Mouse (Mus musculus) CH12.LX (cell line): ENCODE results near the gene Csnk2a1. TPM values are rescaled to one million over a fixed set of nuclear protein-coding genes. Genes with fewer than 3 reads are reported as not detected.

Source experiments
- DNase-seq: peaks from one replicate; pipeline ENCODE4 v3.0.0-alpha.2; 2013; ENCODE audit errors: extremely low read depth
- H3K27ac ChIP-seq: 2 replicates; pipeline ENCODE4 v1.5.1; 2012; ENCODE audit warnings: low read depth, mild to moderate bottlenecking, control low read depth, moderate library complexity; ENCODE audit not compliant: insufficient read depth
- H3K27me3 ChIP-seq: replicated peaks from 2 replicates; pipeline ENCODE3; 2012; ENCODE audit warnings: inconsistent platforms
- H3K36me3 ChIP-seq, 2 experiments: replicated peaks in 1 of 2; 2 replicates each; pipeline versions ENCODE3 to v1.6.1; 2012; ENCODE audit warnings: inconsistent platforms in 1 of 2, low read length in 1 of 2, mild to moderate bottlenecking in 1 of 2, mixed read lengths in 1 of 2, moderate library complexity in 1 of 2; ENCODE audit not compliant: control insufficient read depth in 1 of 2, insufficient read depth in 1 of 2
- H3K4me1 ChIP-seq, 2 experiments: 2 replicates each; pipeline ENCODE4 v1.6.1; 2012; ENCODE audit warnings: inconsistent platforms in 1 of 2, moderate library complexity in 1 of 2; ENCODE audit not compliant: insufficient read depth in 2 of 2, control insufficient read depth in 1 of 2
- H3K4me2 ChIP-seq: 2 replicates; pipeline ENCODE4 v1.6.1; 2012; ENCODE audit warnings: low read depth, mild to moderate bottlenecking, control low read depth; ENCODE audit not compliant: poor library complexity, insufficient read depth, severe bottlenecking
- H3K4me3 ChIP-seq, 3 experiments: fragments of 150-350 bp in 1 of 3; sonication (generic) in 1 of 3; replicated peaks in 1 of 3; 2 replicates each; pipeline versions ENCODE3 to v1.5.1; 2011 to 2012; ENCODE audit warnings: low read depth in 2 of 3, low read length in 2 of 3, mild to moderate bottlenecking in 2 of 3, moderate library complexity in 2 of 3, control low read depth in 1 of 3, improper control_type of control experiment in 1 of 3, inconsistent platforms in 1 of 3, mixed read lengths in 1 of 3; ENCODE audit not compliant: poor library complexity in 1 of 3
- H3K79me2 ChIP-seq: replicated peaks from 2 replicates; pipeline ENCODE4 v1.6.1; 2012; ENCODE audit warnings: mild to moderate bottlenecking, moderate library complexity; ENCODE audit not compliant: control insufficient read depth, poor library complexity, insufficient read depth, severe bottlenecking; ENCODE audit errors: extremely low read depth
- H3K9ac ChIP-seq: 2 replicates; pipeline ENCODE4 v1.6.1; 2012; ENCODE audit warnings: low read depth, mild to moderate bottlenecking, control low read depth, moderate library complexity; ENCODE audit not compliant: insufficient read depth
- H3K9me3 ChIP-seq: replicated peaks from 2 replicates; pipeline ENCODE3; 2012; ENCODE audit warnings: low read length, inconsistent platforms, mixed read lengths
- BHLHE40 ChIP-seq: IDR thresholded peaks from 2 replicates; pipeline ENCODE4 v1.6.1; 2011; ENCODE audit warnings: mild to moderate bottlenecking, low read depth, low read length, improper control_type of control experiment
- CHD1 ChIP-seq: IDR thresholded peaks from 2 replicates; pipeline ENCODE4 v1.6.1; 2012; ENCODE audit warnings: low read depth, low read length, improper control_type of control experiment, inconsistent platforms
- CTCF ChIP-seq, 2 experiments: IDR thresholded peaks in 1 of 2; conservative IDR thresholded peaks in 1 of 2; 2 replicates each; pipeline ENCODE4 v1.5.1; 2011 to 2012; ENCODE audit warnings: low read depth in 2 of 2, low read length in 2 of 2, improper control_type of control experiment in 1 of 2, inconsistent platforms in 1 of 2, mild to moderate bottlenecking in 1 of 2, moderate library complexity in 1 of 2
- E2F4 ChIP-seq: IDR thresholded peaks from 2 replicates; pipeline ENCODE4 v1.6.1; 2011; ENCODE audit warnings: low read depth, low read length, improper control_type of control experiment; ENCODE audit not compliant: insufficient replicate concordance
- ELF1 ChIP-seq: IDR thresholded peaks from 2 replicates; pipeline ENCODE4 v1.6.1; 2014; ENCODE audit warnings: low read depth, mild to moderate bottlenecking, inconsistent platforms, low read length, improper control_type of control experiment
- HCFC1 ChIP-seq: IDR thresholded peaks from 2 replicates; pipeline ENCODE4 v1.6.1; 2012; ENCODE audit warnings: low read depth, mild to moderate bottlenecking, inconsistent platforms, low read length, improper control_type of control experiment
- IRF4 ChIP-seq: IDR thresholded peaks from 2 replicates; pipeline ENCODE4 v1.6.1; 2014; ENCODE audit warnings: low read depth, mild to moderate bottlenecking, inconsistent platforms, low read length, improper control_type of control experiment
- JUN ChIP-seq: IDR thresholded peaks from 2 replicates; pipeline ENCODE4 v1.6.1; 2011; ENCODE audit warnings: low read depth, mild to moderate bottlenecking, low read length, improper control_type of control experiment, moderate library complexity; ENCODE audit not compliant: insufficient read depth
- JUND ChIP-seq: conservative IDR thresholded peaks from 2 replicates; pipeline ENCODE4 v1.6.1; 2011; ENCODE audit warnings: low read depth, low read length, improper control_type of control experiment
- KAT2A ChIP-seq: IDR thresholded peaks from 2 replicates; pipeline ENCODE4 v1.6.1; 2012; ENCODE audit warnings: low read length, improper control_type of control experiment, inconsistent platforms; ENCODE audit not compliant: insufficient replicate concordance
- MAX ChIP-seq: IDR thresholded peaks from 2 replicates; pipeline ENCODE4 v1.6.1; 2011; ENCODE audit warnings: low read length, improper control_type of control experiment
- MAZ ChIP-seq: IDR thresholded peaks from 2 replicates; pipeline ENCODE4 v1.6.1; 2012; ENCODE audit warnings: low read depth, mild to moderate bottlenecking, inconsistent platforms, low read length, improper control_type of control experiment, moderate library complexity
- NELFE ChIP-seq: IDR thresholded peaks from 2 replicates; pipeline ENCODE4 v1.6.1; 2011; ENCODE audit warnings: low read depth, low read length, improper control_type of control experiment
- PAX5 ChIP-seq: IDR thresholded peaks from 2 replicates; pipeline ENCODE4 v1.6.1; 2012; ENCODE audit warnings: low read length, inconsistent platforms, mixed read lengths
- RAD21 ChIP-seq: IDR thresholded peaks from 2 replicates; pipeline ENCODE4 v1.6.1; 2011; ENCODE audit warnings: low read depth, mild to moderate bottlenecking, low read length, improper control_type of control experiment, moderate library complexity
- SIN3A ChIP-seq: IDR thresholded peaks from 2 replicates; pipeline ENCODE4 v1.6.1; 2012; ENCODE audit warnings: low read length, improper control_type of control experiment, inconsistent platforms
- TBP ChIP-seq: conservative IDR thresholded peaks from 2 replicates; pipeline ENCODE4 v1.6.1; 2011; ENCODE audit warnings: low read depth, low read length, improper control_type of control experiment
- UBTF ChIP-seq: IDR thresholded peaks from 2 replicates; pipeline ENCODE4 v1.6.1; 2012; ENCODE audit warnings: low read depth, mild to moderate bottlenecking, inconsistent platforms, low read length, improper control_type of control experiment, moderate library complexity
- ZMIZ1 ChIP-seq: IDR thresholded peaks from 2 replicates; pipeline ENCODE4 v1.6.1; 2012; ENCODE audit warnings: low read depth, mild to moderate bottlenecking, inconsistent platforms, low read length, improper control_type of control experiment
- dilution Hi-C: fragments of 300-500 bp; cut with MboI; formaldehyde crosslinking; loops from 2 replicates; pipeline ENCODE4 v1.14.3; 2020; ENCODE audit warnings: low sequenced_read_pairs; ENCODE audit not compliant: extremely low pct_unique_long_range_greater_than_20kb, extremely low pct_ligation_motif_present
- in situ Hi-C: fragments of 300-500 bp; cut with MboI; formaldehyde crosslinking; loops from 3 replicates; pipeline ENCODE4 v1.14.3; 2019; ENCODE audit warnings: low sequenced_read_pairs, low pct_ligation_motif_present, low pct_unique_long_range_greater_than_20kb, mixed read lengths
- polyA plus RNA-seq: library from polyadenylated mRNA; unstranded; fragments of >175 nt; gene quantifications from 2 replicates; pipeline ENCODE4 v1.2.1, GENCODE M21; 2012; ENCODE audit warnings: low read depth; ENCODE audit not compliant: insufficient read length
- total RNA-seq, 2 experiments: library from RNA; depleted of rRNA; stranded (reverse); fragments of 300-350 nt in 1 of 2; fragments of >200 nt in 1 of 2; gene quantifications; 2 replicates each; pipeline ENCODE4 v1.2.3; 2012 to 2014

Gene Csnk2a1
- total and polyA plus RNA-seq, 3 experiments = 79.2 to 145 (median 100) TPM

DNA sequence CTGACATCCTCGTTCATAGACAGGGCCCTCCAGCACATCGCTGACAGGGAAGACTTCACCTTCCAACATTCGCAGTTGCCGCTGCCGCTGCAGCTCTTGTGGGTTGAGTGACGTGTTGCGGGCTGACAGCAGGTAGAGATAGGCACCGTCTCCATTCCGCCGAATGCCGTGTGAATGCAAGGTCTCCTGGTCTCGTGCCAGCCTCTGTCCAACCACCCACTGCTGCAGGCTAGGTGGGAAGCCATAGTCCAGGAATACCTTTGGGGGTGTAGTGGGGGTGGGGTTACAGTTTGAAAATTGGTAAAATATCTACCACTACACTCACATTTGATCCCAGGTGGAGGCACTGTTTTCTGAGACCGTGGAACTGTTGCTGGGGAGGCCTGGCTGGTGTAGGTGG lies 99.5 kb downstream of the Csnk2a1 start:
- no peak for DNase-seq
- in situ Hi-C loops (loop anchor here (5.0 kb wide), 1 partner anchor 34 kb away; the partner anchor contains the start of gene Tbc1d20), dilution Hi-C loops (no loop called here)
- Histone ChIP-seq H3K4me3 (peak overlapping the region in 1 of 3 experiments; percentile 5), H3K9ac (no peak overlapping the region), H3K79me2 (peaks cover 22% of the 10 kb centered on the region), H3K4me2 (no peak overlapping the region), H3K9me3 (no peaks in the 10 kb centered on the region), H3K4me1 (peaks cover 3 to 38% of the 10 kb centered on the region in 2 experiments), H3K27me3 (no peaks in the 10 kb centered on the region)
- TF ChIP-seq BHLHE40 (no peak), MAX (no peak), JUND (no peak), ZMIZ1 (no peak), NELFE (no peak), ELF1 (no peak), SIN3A (no peak), HCFC1 (no peak), PAX5 (no peak), RAD21 (no peak), KAT2A (no peak), JUN (no peak), UBTF (no peak), E2F4 (no peak), CHD1 (no peak), IRF4 (no peak)
- TF ChIP-seq, all 38 proteins: peak for 0
- Histone ChIP-seq H3K36me3 (peaks cover 73 to 96% of the 10 kb centered on the region in 2 experiments), H3K27ac (no peak overlapping the region)

- in situ Hi-C loops = loop anchor here (5.0 kb wide), 1 partner anchor 34 kb away; the partner anchor contains the start of gene Tbc1d20
- Histone ChIP-seq H3K79me2 (peaks cover 27% of the 10 kb centered on the region), H3K4me2 (no peak overlapping the region), H3K9me3 (no peaks in the 10 kb centered on the region), H3K4me1 (peaks cover 3 to 38% of the 10 kb centered on the region in 2 experiments), H3K27me3 (no peaks in the 10 kb centered on the region), H3K9ac (no peak overlapping the region)
- TF ChIP-seq KAT2A = no peak
- no peak for TF ChIP-seq E2F4
- no peak for TF ChIP-seq CTCF (conservative IDR thresholded peaks at IDR 0.05 in 1 of 2, IDR thresholded peaks at IDR 0.05 in 1 of 2; ENCODE audit: low read depth in 2 of 2, low read length in 2 of 2)
- no peak for TF ChIP-seq RAD21
- TF ChIP-seq MAZ = no peak
- TF ChIP-seq ELF1 = no peak
- TF ChIP-seq TBP = no peak
- no peak for TF ChIP-seq JUND
- TF ChIP-seq, all 38 proteins: peak for 0
- no peak for DNase-seq
- dilution Hi-C loops = no loop called here
- Histone ChIP-seq H3K4me3 (no peak overlapping the region), H3K27ac (no peak overlapping the region), H3K36me3 (peaks cover 68 to 91% of the 10 kb centered on the region in 2 experiments)
Observed at GRCm38 (mm10) chr2:152326654-152327053, 100.0 kb downstream of the Csnk2a1 start.
